Mouse (Mus musculus): ENCODE measurements around the gene Abl1.

The Abl1 gene

DNA sequence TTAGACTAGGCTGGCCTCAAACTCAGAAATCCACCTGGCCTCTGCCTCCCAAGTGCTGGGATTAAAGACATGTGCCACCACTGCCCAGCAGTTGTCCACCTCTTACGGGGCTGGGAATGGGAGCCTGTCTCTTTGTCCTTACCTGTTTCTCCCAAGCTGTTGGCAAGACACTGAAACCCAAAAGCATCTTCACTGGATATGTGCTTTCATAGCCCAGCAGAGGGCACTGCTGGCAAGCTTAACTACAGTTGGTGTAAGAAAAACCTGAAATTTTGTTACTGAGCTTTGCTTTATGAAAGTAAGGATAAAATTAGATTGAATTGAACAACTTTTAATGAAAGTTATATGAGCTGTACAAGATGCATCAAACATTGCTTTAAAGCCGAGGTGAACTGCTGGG, 4.5 kb upstream of the Abl1 start:
- in situ Hi-C loops (cut with MboI, MseI) = loop anchor here (10.0 kb wide), 1 partner anchor 199 kb away; no protein-coding TSS in a partner anchor

DNA sequence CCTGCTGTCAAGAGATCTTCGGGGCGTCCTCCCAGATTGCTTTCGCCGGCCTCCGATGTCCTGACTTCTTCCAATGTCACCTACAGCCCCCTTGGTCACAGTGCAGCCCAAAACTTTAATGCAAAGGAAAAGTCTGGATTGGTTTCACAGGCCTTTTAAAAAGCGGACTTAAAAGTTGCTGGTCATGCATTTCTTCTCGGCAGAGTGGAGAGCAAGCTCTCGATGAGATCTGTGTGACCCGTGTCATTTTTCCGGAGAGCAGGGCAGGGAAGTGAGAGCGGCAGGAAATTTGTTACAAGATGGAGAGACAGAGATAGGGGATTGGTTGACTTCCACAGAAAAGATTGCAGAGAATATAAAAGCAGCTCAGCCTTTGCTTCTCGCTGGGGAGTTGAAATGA, 869 bp downstream of the Abl1 start:
- in situ Hi-C loops (cut with MboI, MseI) = loop anchor here (5.0 to 10.0 kb wide), 2 partner anchors 98 to 204 kb away; no protein-coding TSS in a partner anchor

DNA sequence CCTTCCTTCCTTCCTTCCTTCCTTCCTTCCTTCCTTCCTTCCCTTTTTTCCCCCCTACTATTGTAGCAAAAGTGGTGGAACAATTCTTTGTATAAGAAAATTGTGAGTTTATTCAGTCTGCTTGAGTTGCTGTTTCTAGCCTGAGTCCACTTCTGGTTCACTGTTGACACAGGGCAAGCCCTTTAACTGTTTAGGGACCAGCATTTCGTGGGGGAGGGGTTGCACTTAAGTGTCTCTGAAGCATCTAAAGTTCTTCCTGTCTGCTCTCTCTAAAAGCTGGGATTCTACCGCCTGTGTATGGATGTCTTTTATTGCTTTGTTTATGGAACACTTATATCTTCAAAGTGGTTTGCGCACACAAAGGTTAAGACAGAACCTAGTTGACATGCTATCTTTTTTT, 1.9 kb downstream of the Abl1 start:
- in situ Hi-C loops (cut with MboI, MseI) = no loop called here

DNA sequence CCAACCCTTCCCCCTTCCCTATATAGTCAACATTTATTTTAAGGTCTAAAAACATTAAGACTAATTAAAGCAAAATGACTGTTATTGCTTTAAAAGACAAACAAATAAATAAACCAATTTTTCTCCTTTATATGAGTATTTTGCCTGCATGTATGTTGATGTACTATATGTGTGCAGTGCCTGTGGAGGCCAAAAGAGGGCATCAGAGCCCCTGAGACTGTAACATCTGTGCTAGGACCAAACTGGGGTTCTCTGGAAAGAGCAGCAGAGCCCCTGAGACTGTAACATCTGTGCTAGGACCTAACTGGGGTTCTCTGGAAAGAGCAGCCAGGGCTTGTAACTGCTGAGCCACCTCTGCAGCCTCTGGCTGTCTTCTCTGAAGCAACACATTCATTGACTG, 10.0 kb downstream of the Abl1 start:
- in situ Hi-C loops (cut with MboI, MseI) = no loop called here

DNA sequence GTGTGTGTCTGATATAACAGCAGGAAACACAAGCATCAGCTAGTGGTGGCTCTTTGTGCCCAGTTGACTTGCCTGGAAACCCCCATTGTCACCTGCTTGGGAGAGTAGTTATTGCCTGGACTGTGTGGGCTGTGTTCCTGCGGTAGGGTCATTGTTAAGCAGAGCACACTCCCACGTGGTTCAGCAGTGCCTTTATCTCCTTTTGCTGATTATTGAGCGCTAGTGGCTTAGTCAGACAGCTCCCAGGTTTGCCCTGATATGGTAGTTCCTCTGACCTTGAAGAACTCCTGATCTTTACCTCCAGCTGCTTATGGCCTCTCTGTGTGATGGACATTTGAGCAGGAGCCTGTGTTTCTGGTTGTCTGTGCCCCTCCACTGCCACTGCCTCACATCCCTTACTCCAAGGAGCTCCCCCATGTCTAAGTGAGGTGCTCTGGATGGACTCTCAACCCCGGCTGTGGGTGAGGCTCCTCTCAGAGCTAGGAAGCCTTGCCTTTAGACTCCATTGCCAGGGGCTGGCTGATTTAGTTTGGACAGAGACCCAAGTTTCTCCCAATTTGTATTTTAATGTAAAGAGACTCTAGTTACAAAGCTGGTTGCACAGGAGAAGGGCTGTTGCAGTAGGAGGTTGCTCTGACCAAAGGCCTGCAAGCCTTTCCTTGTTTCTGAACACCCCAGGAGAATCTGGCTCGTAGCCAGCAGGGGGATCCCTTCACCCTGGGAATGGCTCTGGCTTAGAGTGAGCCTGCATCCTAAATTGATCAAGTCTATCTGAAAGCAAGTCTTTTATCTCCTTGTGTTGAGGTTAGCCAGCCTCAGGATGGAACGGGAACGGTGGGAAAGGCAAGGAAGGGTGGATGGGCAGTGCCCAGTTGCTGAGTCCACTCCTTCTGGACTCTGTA, 12.6 kb downstream of the Abl1 start:
- in situ Hi-C loops (cut with MboI, MseI) = no loop called here

DNA sequence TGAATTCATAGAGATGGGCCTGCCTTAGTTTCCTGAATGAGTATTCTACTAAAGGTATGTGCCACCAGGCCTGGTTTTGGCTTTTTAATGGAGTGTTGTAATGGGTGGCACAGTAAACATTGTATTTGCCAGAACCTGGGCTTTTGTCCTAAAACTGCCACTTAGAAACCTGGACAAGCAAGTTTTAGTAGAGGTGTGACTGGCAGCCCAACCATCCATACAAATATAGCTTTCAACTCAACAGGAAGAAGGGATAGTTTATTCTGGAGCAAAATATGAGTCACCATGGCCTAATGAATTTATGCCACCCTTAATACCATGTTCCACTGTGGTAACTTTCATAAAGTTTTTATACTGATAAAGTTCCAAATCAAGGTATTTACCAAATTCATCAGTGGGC, 15.1 kb downstream of the Abl1 start:
- in situ Hi-C loops (cut with MboI, MseI) = no loop called here

DNA sequence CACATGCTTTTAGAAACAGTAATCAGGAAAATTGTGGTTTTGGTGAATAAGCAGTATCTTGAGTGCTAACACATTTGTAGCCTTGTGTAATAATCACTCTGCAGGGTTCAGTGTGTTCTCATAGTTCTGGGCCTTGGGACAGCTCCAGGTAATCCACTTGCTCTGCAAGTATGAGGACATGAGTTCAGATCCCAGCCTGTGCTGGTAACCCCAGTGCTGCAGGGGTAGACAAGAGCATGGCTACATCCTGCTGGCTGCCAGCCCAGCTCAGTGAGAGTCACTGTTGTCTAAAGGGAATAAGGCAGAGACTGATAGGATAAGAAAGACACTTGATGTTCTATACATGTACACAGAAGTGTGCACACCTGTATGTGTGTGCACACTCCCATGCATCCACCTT, 17.7 kb downstream of the Abl1 start:
- in situ Hi-C loops (cut with MboI, MseI) = no loop called here

DNA sequence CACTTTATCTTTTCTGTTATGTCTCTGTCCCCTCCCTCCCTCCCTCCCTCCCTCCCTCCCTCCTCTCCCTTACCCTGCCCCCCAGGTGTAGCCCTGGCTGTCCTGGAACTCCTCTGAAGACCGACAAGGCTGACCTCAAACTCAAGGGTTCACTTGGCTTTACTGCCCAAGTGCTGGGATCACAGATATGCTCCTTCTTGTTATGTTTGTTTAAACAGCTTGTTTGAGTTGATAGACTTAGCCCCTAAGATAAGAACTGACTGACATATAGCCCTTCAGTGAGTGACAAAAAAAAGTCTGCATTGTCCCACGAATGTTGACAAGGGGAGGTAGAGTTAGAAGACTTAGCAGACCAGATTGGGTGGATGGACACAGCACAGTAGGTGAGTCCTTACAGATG, 18.4 kb downstream of the Abl1 start:
- in situ Hi-C loops (cut with MboI, MseI) = no loop called here

DNA sequence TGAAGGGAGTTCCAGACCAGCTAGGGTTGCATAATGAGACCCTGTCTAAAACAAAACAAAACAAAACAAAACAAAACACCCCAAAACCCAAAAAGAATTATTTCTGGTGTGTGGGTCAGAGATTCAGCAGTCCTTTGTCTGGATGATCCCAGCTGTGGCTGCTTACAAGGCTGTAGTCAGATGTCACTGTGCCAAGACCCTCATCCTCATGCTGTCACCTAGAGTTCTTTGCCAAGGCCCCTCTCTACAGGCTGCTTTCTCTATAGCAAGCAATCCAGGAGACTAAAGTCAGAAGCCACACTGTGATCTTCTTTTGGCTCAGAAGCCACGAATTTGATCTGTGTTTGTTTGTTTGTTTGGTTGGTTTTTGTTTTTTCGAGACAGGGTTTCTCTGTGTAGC, 24.5 kb downstream of the Abl1 start:
- in situ Hi-C loops (cut with MboI, MseI) = no loop called here

DNA sequence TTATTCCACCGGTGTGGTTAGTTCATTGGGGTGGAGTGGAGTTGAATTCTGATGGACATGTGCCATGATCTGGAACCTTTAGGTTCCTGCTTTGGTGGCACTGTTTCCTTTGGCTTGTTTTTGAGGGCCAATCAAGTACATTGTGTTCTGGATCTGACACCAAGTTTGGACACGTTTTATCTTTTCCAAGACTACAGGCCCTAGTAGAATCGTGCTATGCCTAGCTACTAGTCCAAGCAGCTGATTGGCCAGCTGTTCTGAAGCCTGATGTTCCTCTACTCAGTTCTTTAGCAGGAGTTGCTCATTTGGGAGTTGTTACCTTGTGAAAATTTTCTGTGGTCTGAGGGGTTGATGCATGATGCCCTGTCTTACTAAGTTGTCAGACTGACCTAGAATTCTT, 25.6 kb downstream of the Abl1 start:
- in situ Hi-C loops (cut with MboI, MseI) = no loop called here

DNA sequence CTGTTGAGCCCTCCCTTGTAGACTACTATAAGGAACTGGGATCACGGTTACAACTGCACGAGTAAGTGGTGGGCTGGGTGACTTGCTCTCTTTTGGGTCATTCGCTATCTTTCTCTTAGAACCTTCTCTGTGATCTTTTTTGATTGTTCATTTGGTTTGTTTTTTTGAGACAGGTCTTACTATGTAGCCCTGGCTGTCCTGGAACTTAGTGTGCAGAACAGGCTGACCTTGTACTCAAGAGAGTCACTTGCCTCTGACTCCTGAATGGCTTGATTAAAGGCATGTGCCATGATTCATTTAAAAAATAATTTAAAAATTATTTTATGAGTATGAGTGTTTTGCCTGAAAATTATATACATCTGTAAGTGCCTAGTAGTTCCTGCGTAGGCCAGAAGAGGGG, 26.6 kb downstream of the Abl1 start:
- in situ Hi-C loops (cut with MboI, MseI) = no loop called here

DNA sequence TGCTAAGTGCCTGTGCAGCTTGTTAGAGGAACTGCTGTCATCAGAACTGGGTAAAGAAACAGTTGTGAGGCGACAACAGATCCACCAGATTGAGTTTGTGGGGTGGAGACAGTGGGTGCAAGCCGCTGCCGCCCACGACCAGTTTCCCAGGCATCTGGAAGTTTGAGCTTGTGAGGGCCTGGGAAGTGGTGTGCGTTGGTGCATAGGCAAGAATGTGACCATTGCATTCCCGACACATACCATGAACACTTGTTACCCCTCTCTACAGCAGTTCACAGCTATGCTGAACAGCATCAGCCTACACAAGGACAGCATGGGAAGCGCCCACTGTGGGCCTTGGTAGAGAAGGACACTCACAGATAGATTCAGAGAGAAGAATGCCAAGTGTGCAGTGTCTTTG, 27.8 kb downstream of the Abl1 start:
- in situ Hi-C loops (cut with MboI, MseI) = no loop called here

DNA sequence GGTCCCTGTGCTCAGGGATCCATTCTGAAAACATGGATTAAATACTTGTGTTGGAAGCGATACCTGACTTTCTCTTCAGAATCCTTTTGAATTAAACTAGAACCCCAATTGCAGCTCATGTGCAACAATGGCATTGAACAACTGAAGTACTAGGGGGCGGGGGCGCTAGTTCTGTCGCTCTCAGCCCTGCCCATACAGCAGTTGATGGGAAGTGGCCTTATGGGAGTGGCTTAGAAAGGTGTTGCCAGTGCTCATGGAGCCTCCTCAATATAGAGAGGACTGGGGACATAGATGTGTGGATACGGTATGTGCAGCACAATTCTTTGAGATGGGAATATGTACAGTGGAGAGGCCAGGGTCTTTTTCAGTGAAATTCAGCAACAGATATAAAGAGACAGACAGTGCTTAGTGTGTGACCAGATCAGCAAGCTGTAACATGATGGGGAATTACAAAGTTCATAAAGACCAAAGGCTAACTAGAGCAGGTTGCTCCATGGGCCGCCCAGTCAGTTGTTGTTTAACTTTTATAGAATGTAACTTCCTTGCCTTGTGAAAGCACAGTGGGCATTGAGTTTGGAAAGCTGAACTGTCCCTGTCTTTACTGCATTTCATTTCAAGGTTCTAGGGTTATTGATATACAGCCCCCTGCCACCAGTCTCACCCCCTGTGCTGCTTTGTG, 31.2 kb downstream of the Abl1 start:
- in situ Hi-C loops (cut with MboI, MseI) = no loop called here

DNA sequence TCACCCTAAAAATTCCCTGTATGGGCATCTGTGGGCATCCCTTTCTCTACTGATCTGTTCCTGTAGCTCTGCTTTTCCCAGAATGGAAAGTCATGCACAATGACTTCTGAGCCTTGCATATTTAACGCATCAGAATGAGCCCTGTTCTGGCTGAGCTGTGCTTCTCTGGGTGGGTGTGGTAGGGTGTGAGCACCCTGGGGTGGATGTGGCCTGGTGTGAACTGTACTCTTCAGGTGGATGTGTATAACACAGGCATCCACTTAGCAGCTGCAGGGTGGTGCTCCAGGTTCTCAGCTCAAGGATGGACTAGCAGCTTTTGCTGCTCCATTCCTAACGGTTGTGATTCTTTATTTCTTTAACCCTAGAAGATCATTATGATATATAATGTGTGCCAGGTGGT, 31.8 kb downstream of the Abl1 start:
- in situ Hi-C loops (cut with MboI, MseI) = no loop called here

DNA sequence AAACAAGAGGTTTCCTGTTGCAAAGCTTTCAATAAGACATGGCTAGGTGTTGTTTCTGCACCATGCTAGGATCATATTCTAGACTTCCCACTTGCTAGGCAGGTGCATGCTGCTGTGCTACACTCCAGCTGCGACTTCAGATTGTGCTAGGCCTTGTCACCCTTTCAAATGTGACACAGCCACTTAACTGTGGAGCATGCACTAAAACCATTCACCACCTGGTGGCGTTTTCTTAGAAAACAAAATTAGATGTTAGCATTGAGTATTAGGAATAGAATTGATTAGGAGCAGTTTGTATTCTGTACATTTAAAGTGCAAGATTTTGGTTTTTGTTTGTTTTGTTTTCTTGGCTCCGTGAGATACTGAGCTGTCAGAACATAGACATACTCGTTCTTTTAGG, 32.6 kb downstream of the Abl1 start:
- in situ Hi-C loops (cut with MboI, MseI) = no loop called here

DNA sequence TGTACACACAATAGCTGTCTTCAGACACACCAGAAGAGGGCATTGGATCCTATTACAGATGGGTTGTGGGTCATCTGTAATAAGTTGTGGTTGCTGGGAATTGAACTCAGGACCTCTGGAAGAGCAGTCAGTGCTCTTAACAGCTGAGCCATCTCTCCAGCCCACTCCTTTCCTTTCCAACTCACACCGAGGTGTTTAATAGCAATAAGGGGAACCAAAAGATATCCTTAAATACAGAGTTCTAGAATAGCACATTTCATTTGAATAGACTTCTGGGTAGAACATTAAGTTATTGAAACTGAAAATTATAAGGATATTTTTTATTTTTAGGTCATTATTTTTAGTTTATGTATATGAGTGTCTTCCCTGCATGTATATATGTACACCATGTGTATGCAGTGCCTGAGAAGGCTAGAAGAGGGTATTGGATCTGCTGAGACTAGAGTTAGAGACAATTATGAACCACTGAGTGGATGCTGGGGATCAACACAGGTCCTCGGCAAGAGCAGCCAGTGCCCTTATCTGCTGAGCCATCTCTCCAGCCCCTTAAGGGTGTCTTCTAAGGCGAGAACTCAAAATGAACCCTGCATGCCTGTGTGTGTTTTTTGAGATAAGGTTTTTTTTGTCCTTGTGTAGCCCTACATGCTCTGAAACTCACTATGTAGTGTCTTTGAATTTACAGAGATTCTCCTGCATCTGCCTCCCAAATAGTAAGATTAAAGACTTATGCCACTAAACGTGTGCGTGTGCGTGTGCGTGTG, 36.7 kb downstream of the Abl1 start:
- in situ Hi-C loops (cut with MboI, MseI) = no loop called here

DNA sequence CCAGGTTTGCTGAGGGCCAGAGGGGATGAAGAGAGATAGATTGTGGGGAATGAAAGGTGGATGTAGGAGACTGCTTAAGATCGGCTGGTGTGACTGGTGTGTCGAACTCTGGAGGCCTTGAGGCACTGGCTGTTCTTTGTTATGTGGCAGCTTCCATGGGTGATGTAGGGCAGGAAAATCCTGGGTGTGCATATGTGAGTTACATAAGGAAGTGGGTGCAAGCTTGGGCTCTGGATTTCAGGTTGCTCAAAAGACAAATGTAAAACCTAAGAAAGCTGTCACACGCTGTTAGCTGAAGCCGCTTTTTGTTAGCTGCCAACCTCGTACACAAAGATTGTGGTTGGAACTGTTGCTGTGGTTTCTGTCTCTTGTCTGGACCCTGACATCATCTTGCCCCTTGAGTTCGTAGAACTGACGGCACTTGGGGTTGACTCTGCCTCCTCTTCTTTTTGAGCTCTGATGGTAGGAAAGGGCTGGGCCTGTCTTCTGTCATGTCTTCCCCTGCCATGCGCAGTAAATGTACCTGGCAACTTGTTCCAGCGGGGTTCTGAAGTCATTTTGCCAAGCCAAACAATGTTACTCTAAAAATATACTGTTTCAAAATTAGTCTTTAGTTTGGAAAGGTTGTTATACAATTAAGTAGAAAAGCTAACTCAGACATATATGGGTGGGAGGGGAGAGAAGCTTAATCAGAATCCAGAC, 39.6 kb downstream of the Abl1 start:
- in situ Hi-C loops (cut with MboI, MseI) = no loop called here

DNA sequence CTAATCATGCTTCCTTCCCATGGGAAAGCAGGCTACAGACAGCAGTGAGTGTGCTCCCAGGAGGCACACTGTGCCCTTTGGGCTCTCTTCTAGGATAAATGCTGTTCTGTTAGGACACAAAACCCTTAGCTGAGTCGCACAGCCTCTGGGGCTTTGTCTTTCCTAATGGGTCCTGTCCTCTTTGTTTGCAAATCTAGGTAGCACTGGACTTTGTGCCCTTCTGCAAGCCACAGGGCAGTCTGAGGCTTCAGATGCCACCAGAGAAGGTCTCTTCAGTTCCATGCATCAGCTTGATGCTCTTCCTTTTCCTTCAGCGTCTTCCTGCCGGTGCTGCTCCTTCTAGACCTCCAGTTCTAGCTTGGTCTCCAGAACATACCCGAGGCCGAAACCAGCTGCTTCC, 42.5 kb downstream of the Abl1 start:
- in situ Hi-C loops (cut with MboI, MseI) = no loop called here

DNA sequence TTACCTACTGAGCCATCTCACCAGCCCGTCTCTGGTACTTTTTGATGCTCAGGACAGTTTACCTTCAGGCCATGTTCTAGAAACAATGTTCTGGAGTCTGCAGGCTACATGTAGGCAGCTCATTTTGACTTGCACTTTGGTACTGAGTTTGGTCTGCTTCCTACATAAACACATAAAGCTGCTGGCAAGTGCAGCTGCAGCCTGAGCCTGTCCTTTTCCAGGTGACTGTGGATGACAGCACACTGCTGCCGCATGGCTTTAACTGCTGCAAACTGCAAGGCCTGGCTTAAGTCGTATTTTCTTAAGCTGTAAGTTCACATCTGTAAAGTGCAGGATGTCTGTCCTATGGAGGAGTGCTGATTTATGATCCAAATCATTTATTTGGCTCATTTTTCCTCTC, 44.3 kb downstream of the Abl1 start:
- in situ Hi-C loops (cut with MboI, MseI) = no loop called here

DNA sequence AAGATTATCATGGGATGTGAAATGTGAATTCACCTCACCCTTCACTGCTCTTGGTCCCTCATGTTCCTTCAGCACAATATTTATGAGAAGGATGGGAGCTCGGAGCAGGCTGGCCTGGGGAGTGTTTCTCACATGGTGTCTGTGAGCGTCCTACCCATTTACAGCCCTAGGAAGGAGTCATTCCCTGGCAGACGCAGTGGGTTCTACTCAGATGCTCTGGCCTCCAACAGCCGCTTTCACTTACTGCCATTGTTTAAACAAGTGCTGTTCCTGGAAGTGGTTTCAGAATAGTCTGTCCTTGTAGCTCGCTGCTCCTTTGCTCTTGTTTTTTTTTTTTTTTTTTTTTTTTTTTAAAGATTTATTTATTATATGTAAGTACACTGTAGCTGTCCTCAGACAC, 45.4 kb downstream of the Abl1 start:
- in situ Hi-C loops (cut with MboI, MseI) = no loop called here

DNA sequence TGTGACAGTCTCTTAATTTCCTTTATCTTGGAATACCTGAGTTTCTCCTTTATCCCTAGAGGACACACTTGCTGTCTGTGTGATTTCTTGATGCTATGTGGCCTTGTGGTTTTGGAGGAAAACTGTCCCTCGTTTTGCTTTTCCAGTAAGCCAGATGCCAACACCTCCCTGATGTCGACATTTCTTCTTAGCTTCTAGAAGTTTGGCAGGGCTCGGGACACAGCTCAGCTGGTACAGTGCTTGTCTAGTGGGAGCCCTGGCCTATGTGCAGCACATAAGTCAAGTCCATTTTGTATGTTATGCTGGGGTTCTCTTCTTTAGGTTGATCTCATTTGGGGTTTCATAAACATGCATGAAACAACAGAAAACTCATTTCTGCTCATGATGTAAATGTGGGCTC, 50.9 kb downstream of the Abl1 start:
- in situ Hi-C loops (cut with MboI, MseI) = no loop called here

DNA sequence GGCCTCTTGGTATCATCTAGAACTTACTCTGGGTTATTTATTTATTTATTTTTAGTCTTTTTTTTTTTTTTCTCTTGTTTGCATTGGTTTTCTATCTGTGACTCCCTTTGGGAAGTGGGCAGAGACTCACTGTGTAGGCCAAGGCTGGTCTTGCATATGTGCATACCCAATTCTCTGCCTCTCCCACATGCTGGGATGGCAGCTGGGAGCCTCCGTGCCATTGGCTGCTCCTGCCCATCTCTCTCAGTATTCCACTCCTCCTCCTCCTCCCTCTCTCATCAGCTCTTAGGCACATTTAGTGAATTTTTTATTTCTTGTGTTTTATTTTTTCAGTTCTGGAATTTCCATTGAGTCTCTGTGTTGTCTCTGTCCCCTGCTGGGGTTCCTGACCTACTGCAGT, 53.6 kb downstream of the Abl1 start:
- in situ Hi-C loops (cut with MboI, MseI) = no loop called here
